Comparison of ENCODE assay signal across 30 mouse cellular contexts in the genomic region with DNA sequence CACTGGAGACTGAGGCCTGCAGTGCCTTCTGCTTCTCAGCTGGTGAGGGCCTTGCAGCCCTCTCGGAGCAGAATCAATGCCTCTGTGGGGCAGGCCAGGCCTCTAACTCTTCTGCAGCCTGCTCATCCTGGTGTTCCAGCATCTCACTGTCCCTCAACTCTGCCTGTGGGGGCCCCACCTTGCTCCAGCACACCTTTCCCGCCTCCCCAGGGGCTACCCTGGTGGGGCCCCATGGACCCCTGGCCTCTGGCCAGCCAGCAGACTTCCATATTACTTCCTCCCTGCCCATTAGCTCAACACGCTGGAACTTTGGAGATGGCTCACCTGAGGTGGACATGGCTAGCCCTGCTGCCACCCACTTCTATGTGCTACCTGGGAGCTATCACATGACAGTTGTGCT. TPM values are rescaled to one million over a fixed set of nuclear protein-coding genes. Genes with fewer than 3 reads are reported as not detected.
"Had no signal": no experiment of that assay in that cellular context is flagged by ENCODE, and none has a peak within 500 bp of the region (broad histone marks: within the 10 kb centered on the region; RNA-seq: fewer than 3 reads in every experiment).

No protein-coding gene starts in this region.

- ATAC-seq: liver, postnatal 0 days; midbrain, embryonic 13.5 days; midbrain, embryonic 16.5 days had no signal

- H3K27me3 ChIP-seq: limb, embryonic 12.5 days; limb, embryonic 13.5 days; limb, embryonic 15.5 days; liver, embryonic 12.5 days; liver, embryonic 13.5 days; liver, embryonic 15.5 days; lung, embryonic 15.5 days; megakaryocyte, embryonic 14.5 days; midbrain, embryonic 12.5 days; midbrain, embryonic 13.5 days; midbrain, embryonic 15.5 days had no signal

- H3K9me3 ChIP-seq: limb, embryonic 12.5 days; limb, embryonic 13.5 days; limb, embryonic 15.5 days; liver, embryonic 12.5 days; liver, embryonic 13.5 days; liver, embryonic 15.5 days; lung, embryonic 15.5 days; megakaryocyte, embryonic 14.5 days; midbrain, embryonic 10.5 days; midbrain, embryonic 12.5 days; midbrain, embryonic 13.5 days; midbrain, embryonic 15.5 days had no signal

- H3K4me2 ChIP-seq: limb, embryonic 12.5 days; limb, embryonic 13.5 days; limb, embryonic 15.5 days; liver, embryonic 11.5 days; liver, embryonic 12.5 days; liver, embryonic 13.5 days; liver, embryonic 15.5 days; lung, embryonic 14.5 days; lung, embryonic 15.5 days; midbrain, embryonic 11.5 days; midbrain, embryonic 12.5 days; midbrain, embryonic 13.5 days; midbrain, embryonic 15.5 days had no signal

- H3K27ac ChIP-seq: limb, embryonic 12.5 days; limb, embryonic 13.5 days; limb, embryonic 15.5 days; liver, embryonic 12.5 days; liver, embryonic 13.5 days; liver, embryonic 14.5 days; liver, embryonic 15.5 days; lung, embryonic 15.5 days; macrophage; midbrain, embryonic 10.5 days; midbrain, embryonic 12.5 days; midbrain, embryonic 13.5 days; midbrain, embryonic 15.5 days had no signal

- H3K4me3 ChIP-seq: limb, embryonic 12.5 days; limb, embryonic 13.5 days; limb, embryonic 15.5 days; liver, embryonic 12.5 days; liver, embryonic 13.5 days; liver, embryonic 15.5 days; lung, embryonic 15.5 days; megakaryocyte, embryonic 14.5 days; midbrain, embryonic 10.5 days; midbrain, embryonic 12.5 days; midbrain, embryonic 13.5 days; midbrain, embryonic 15.5 days; myocyte had no signal

- H3K4me1 ChIP-seq: midbrain, embryonic 10.5 days had no signal

- DNase-seq: left cerebral cortex, postnatal 4 days; liver; liver, embryonic 13.5 days; liver, postnatal 0 days; lung, adult 18-20 months; lung, adult 2 months; lung, embryonic 14.5 days; lung, postnatal 10 days; lung, postnatal 14 days; lung, postnatal 36 days; lung, postnatal 4 days; midbrain, embryonic 14.5 days had no signal

- H3K9ac ChIP-seq: limb, embryonic 12.5 days; limb, embryonic 13.5 days; limb, embryonic 15.5 days; liver, embryonic 12.5 days; liver, embryonic 13.5 days; liver, embryonic 14.5 days; liver, embryonic 15.5 days; liver, postnatal 0 days; lung, embryonic 14.5 days; lung, embryonic 15.5 days; midbrain, embryonic 12.5 days; midbrain, embryonic 13.5 days; midbrain, embryonic 15.5 days had no signal

RNA-seq across cellular contexts. Expression of gene Rab26, which starts 31.1 kb away (rescaled TPM):
- total RNA-seq: monocyte, adult 5-6 weeks had no signal
- polyA plus RNA-seq: macrophage had no signal
